Mouse (Mus musculus) forebrain, postnatal 0 days (tissue): ENCODE measurements around the gene Pex14. TPM values are rescaled to one million over a fixed set of nuclear protein-coding genes. Genes with fewer than 3 reads are reported as not detected.
A peak's percentile ranks its signal among the peaks of the same experiment; 100 is the strongest.

ENCODE experiments used
- ATAC-seq: fragments of 200-750 bp; cut with Nextera tagmentation; 2 replicates; pipeline ENCODE4 v1.8.0; 2017; ENCODE audit warnings: mild to moderate bottlenecking, moderate library complexity
- DNase-seq: peaks from one replicate; pipeline ENCODE4 v3.0.0-alpha.2; 2015
- H3K27ac ChIP-seq: fragments of 300-500 bp; sonication (generic); 2 replicates; pipeline ENCODE4 v1.5.1; 2014; ENCODE audit warnings: low read depth, mild to moderate bottlenecking, antibody characterized with exemption, low read length, moderate library complexity, mixed read lengths
- H3K27me3 ChIP-seq: fragments of 300-500 bp; sonication (generic); 2 replicates; pipeline ENCODE4 v1.6.1; 2014; ENCODE audit warnings: mild to moderate bottlenecking, low read length, mixed read lengths; ENCODE audit not compliant: insufficient read depth
- H3K36me3 ChIP-seq: fragments of 300-500 bp; sonication (generic); 2 replicates; pipeline ENCODE4 v1.6.1; 2014; ENCODE audit warnings: mild to moderate bottlenecking, moderate library complexity; ENCODE audit not compliant: insufficient read depth
- H3K4me1 ChIP-seq: fragments of 300-500 bp; sonication (generic); 2 replicates; pipeline ENCODE4 v1.6.1; 2014; ENCODE audit warnings: antibody characterized with exemption; ENCODE audit not compliant: insufficient read depth
- H3K4me2 ChIP-seq: fragments of 300-500 bp; sonication (generic); 2 replicates; pipeline ENCODE4 v1.6.1; 2014; ENCODE audit warnings: low read depth, mild to moderate bottlenecking, moderate library complexity
- H3K4me3 ChIP-seq: fragments of 300-500 bp; sonication (generic); 2 replicates; pipeline ENCODE4 v1.5.1; 2014; ENCODE audit warnings: low read depth, low read length, mixed read lengths
- H3K9ac ChIP-seq: fragments of 300-500 bp; sonication (generic); 2 replicates; pipeline ENCODE4 v1.6.1; 2014; ENCODE audit warnings: mild to moderate bottlenecking
- H3K9me3 ChIP-seq: fragments of 300-500 bp; sonication (generic); 2 replicates; pipeline ENCODE4 v1.6.1; 2016; ENCODE audit warnings: low read length
- CTCF ChIP-seq: sonication (generic); IDR thresholded peaks from 2 replicates; pipeline ENCODE4 v1.5.1; 2016; ENCODE audit warnings: antibody characterized with exemption, control low read depth, low read depth
- WGBS: fragments of 180-500 bp; shearing (Covaris S2); extraction: QIAGEN DNeasy Blood & Tissue Kit; methylation state at CpG from one replicate; pipeline ENCODE4 v1.1.7; 2014; 5-methylcytosine and 5-hydroxymethylcytosine counted together
- polyA plus RNA-seq: library from polyadenylated mRNA; unstranded; fragments of >200 nt; fragmentation: Nextera tagmentation; extraction: Ambion mirVana; gene quantifications from 2 replicates; pipeline ENCODE4 v1.2.1, GENCODE M21; 2015
- total RNA-seq: library from RNA; depleted of rRNA; stranded (reverse); fragments of >200 nt; gene quantifications from 2 replicates; pipeline ENCODE4 v1.2.3, GENCODE M21; 2014

Pex14 gene
- total and polyA plus RNA-seq, 2 experiments from 2014 or later: 66.5 to 66.6 TPM

- Histone ChIP-seq H3K27me3 (peaks cover 9% of the 10 kb centered on the region), H3K9ac (no peak overlapping the region), H3K9me3 (no peaks in the 10 kb centered on the region), H3K4me3 (no peak overlapping the region), H3K36me3 (no peaks in the 10 kb centered on the region), H3K27ac (no peak overlapping the region), H3K4me1 (peaks cover 7% of the 10 kb centered on the region; the same call in 1 of the 2 replicates), H3K4me2 (no peak overlapping the region)
- DNase-seq (no peak), ATAC-seq (no peak)
- TF ChIP-seq CTCF: no peak
- 72% methylated on average over 8 of the region's 8 CpGs for WGBS
These were observed 175.7 kb downstream of the Pex14 start for GRCm38 (mm10) chr4:148923976-148924375.

GRCm38 (mm10) chr4:148923414-148923813 is 176.3 kb downstream of the Pex14 start:
- H3K4me3 ChIP-seq: no peak overlapping the region
- H3K27me3 ChIP-seq: peaks cover 9% of the 10 kb centered on the region
- H3K4me2 ChIP-seq: no peak overlapping the region
- no peak overlapping the region for H3K9ac ChIP-seq
- 73% methylated on average over 9 of the region's 9 CpGs for WGBS
- DNase-seq (no peak), ATAC-seq (no peak)
- no peaks in the 10 kb centered on the region for H3K9me3 ChIP-seq
- no peaks in the 10 kb centered on the region for H3K36me3 ChIP-seq
- no peak overlapping the region for H3K27ac ChIP-seq
- no peak for TF ChIP-seq CTCF
- peaks cover 7% of the 10 kb centered on the region; the same call in 1 of the 2 replicates for H3K4me1 ChIP-seq

- 19% methylated on average over 16 of the region's 16 CpGs for WGBS
- Histone ChIP-seq H3K4me1 (peaks cover 7% of the 10 kb centered on the region; the same call in 1 of the 2 replicates), H3K27me3 (peaks cover 9% of the 10 kb centered on the region), H3K9ac (0 out of 2 replicates have a peak overlapping the region, but pooled peaks have one; percentile 18), H3K9me3 (no peaks in the 10 kb centered on the region), H3K27ac (no peak overlapping the region), H3K4me2 (peak overlapping the region; percentile 30), H3K36me3 (no peaks in the 10 kb centered on the region), H3K4me3 (no peak overlapping the region)
- ATAC-seq (peak; percentile 9; the same call in 1 of the 2 replicates), DNase-seq (no peak)
- TF ChIP-seq CTCF: no peak
These were observed 177.4 kb downstream of the Pex14 start for GRCm38 (mm10) chr4:148922221-148922700.

- Histone ChIP-seq H3K27me3 (peaks cover 6% of the 10 kb centered on the region; the same call in 1 of the 2 replicates), H3K4me1 (peaks cover 7% of the 10 kb centered on the region; the same call in 1 of the 2 replicates), H3K36me3 (no peaks in the 10 kb centered on the region), H3K4me2 (no peak overlapping the region), H3K27ac (no peak overlapping the region), H3K4me3 (no peak overlapping the region), H3K9ac (no peak overlapping the region), H3K9me3 (no peaks in the 10 kb centered on the region)
- 45% methylated on average over 11 of the region's 11 CpGs for WGBS
- no peak for ATAC-seq
- no peak for TF ChIP-seq CTCF
- no peak for DNase-seq
These were observed 179.1 kb downstream of the Pex14 start for GRCm38 (mm10) chr4:148920610-148921009.

- no peaks in the 10 kb centered on the region for H3K36me3 ChIP-seq
- no peak overlapping the region for H3K4me2 ChIP-seq
- no peak overlapping the region for H3K9ac ChIP-seq
- H3K4me1 ChIP-seq: peaks cover 7% of the 10 kb centered on the region; the same call in 1 of the 2 replicates
- ATAC-seq (no peak), DNase-seq (no peak)
- no peaks in the 10 kb centered on the region for H3K9me3 ChIP-seq
- H3K4me3 ChIP-seq: no peak overlapping the region
- TF ChIP-seq CTCF: no peak
- WGBS: 49% methylated on average over 15 of the region's 15 CpGs
- no peak overlapping the region for H3K27ac ChIP-seq
- H3K27me3 ChIP-seq: 0 out of 2 replicates have a peak, but pooled peaks cover 2% of the 10 kb centered on the region
These were observed 180.8 kb downstream of the Pex14 start for GRCm38 (mm10) chr4:148918707-148919447.

GRCm38 (mm10) chr4:148915849-148916248 is 183.8 kb downstream of the Pex14 start:
- no peak overlapping the region for H3K4me3 ChIP-seq
- DNase-seq: no peak
- H3K4me2 ChIP-seq: no peak overlapping the region
- no peaks in the 10 kb centered on the region for H3K4me1 ChIP-seq
- TF ChIP-seq CTCF: no peak
- H3K36me3 ChIP-seq: no peaks in the 10 kb centered on the region
- no peak for ATAC-seq
- H3K9me3 ChIP-seq: no peaks in the 10 kb centered on the region
- H3K27ac ChIP-seq: no peak overlapping the region
- no peak overlapping the region for H3K9ac ChIP-seq
- WGBS: 72% methylated on average over 15 of the region's 15 CpGs
- no peaks in the 10 kb centered on the region for H3K27me3 ChIP-seq

GRCm38 (mm10) chr4:148914863-148915622 is 184.6 kb downstream of the Pex14 start:
- DNase-seq (peak; percentile 46), ATAC-seq (peak; percentile 77)
- no peak for TF ChIP-seq CTCF
- Histone ChIP-seq H3K27me3 (no peaks in the 10 kb centered on the region), H3K9me3 (no peaks in the 10 kb centered on the region), H3K4me2 (no peak overlapping the region), H3K27ac (no peak overlapping the region), H3K4me3 (no peak overlapping the region), H3K9ac (no peak overlapping the region), H3K36me3 (no peaks in the 10 kb centered on the region), H3K4me1 (no peaks in the 10 kb centered on the region)
- WGBS: 35% methylated on average over 10 of the region's 10 CpGs
